Mouse (Mus musculus) cerebellum, adult 2 months (tissue): ENCODE measurements around the gene Sfmbt2.

Source experiments
- CTCF ChIP-seq: fragments of 200-500 bp; IDR thresholded peaks from 2 replicates; pipeline ENCODE4 v1.5.1; 2011; ENCODE audit warnings: low read depth, mild to moderate bottlenecking, control low read depth, low read length, moderate library complexity, borderline replicate concordance; ENCODE audit not compliant: insufficient read depth
- POLR2A ChIP-seq: fragments of 200-500 bp; IDR thresholded peaks from 2 replicates; pipeline ENCODE4 v1.6.1; 2011; ENCODE audit warnings: low read length, control low read depth, borderline replicate concordance; ENCODE audit not compliant: insufficient read depth

- no peak for TF ChIP-seq POLR2A
- TF ChIP-seq CTCF = no peak
Observed at GRCm38 (mm10) chr2:10375024-10375372, 4.7 kb downstream of the Sfmbt2 start.
